Mouse (Mus musculus) bone marrow, adult 2 months (tissue): Measurements from ENCODE around the gene Tchp. TPM values are rescaled to one million over a fixed set of nuclear protein-coding genes. Genes with fewer than 3 reads are reported as not detected.

Source experiments
- H3K27ac ChIP-seq: fragments of 200-500 bp; 2 replicates; pipeline ENCODE4 v1.5.1; 2012; ENCODE audit warnings: low read depth, mild to moderate bottlenecking, control low read depth, inconsistent platforms, low read length; ENCODE audit not compliant: control insufficient read depth, poor library complexity, insufficient read depth
- H3K4me1 ChIP-seq: fragments of 200-500 bp; 2 replicates; pipeline ENCODE4 v1.6.1; 2011; ENCODE audit warnings: low read length; ENCODE audit not compliant: control insufficient read depth, insufficient read depth
- H3K4me3 ChIP-seq: fragments of 200-500 bp; replicated peaks from 2 replicates; pipeline ENCODE3; 2011; ENCODE audit warnings: mild to moderate bottlenecking, low read depth, low read length, control low read depth; ENCODE audit not compliant: control insufficient read depth
- CTCF ChIP-seq: fragments of 200-500 bp; IDR thresholded peaks from 2 replicates; pipeline ENCODE4 v1.5.1; 2011; ENCODE audit warnings: low read length, control low read depth; ENCODE audit not compliant: control insufficient read depth, insufficient read depth
- POLR2A ChIP-seq: fragments of 200-500 bp; IDR thresholded peaks from 2 replicates; pipeline ENCODE4 v1.6.1; 2011; ENCODE audit warnings: low read depth, mild to moderate bottlenecking, control low read depth, low read length, borderline replicate concordance; ENCODE audit not compliant: control insufficient read depth
- WGBS: fragments of 180-500 bp; shearing (Covaris S2); methylation state at CpG from one replicate; pipeline ENCODE4 v1.1.7; 2018; 5-methylcytosine and 5-hydroxymethylcytosine counted together
- polyA plus RNA-seq: library from polyadenylated mRNA; stranded (reverse); fragments of >200 nt; gene quantifications from 2 replicates; pipeline ENCODE4 v1.2.4, GENCODE M21; 2011; ENCODE audit warnings: low replicate concordance; ENCODE audit not compliant: missing spikeins, insufficient read depth, insufficient read length

The Tchp gene
- polyA plus RNA-seq, 1 experiment = 23.5 TPM

- Histone ChIP-seq H3K4me3 (no peak overlapping the region), H3K4me1 (no peaks in the 10 kb centered on the region), H3K27ac (no peak overlapping the region)
- TF ChIP-seq CTCF (no peak), POLR2A (no peak)
- WGBS = 88% methylated on average over 6 of the region's 6 CpGs
Observed at GRCm38 (mm10) chr5:114719928-114720270, 12.3 kb downstream of the Tchp start.

GRCm38 (mm10) chr5:114720784-114721183 is 13.2 kb downstream of the Tchp start:
- 94% methylated on average over 11 of the region's 11 CpGs for WGBS
- Histone ChIP-seq H3K4me1 (no peaks in the 10 kb centered on the region), H3K4me3 (no peak overlapping the region), H3K27ac (no peak overlapping the region)
- no peak for TF ChIP-seq CTCF
- TF ChIP-seq POLR2A = no peak

- TF ChIP-seq POLR2A (no peak), CTCF (no peak)
- Histone ChIP-seq H3K4me1 (no peaks in the 10 kb centered on the region), H3K27ac (no peak overlapping the region), H3K4me3 (no peak overlapping the region)
- 79% methylated on average over 10 of the region's 10 CpGs for whole genome bisulfite sequencing
Observed at GRCm38 (mm10) chr5:114721969-114722368, 14.4 kb downstream of the Tchp start.

- TF ChIP-seq CTCF (no peak), POLR2A (no peak)
- Histone ChIP-seq H3K27ac (no peak overlapping the region), H3K4me3 (no peak overlapping the region), H3K4me1 (no peaks in the 10 kb centered on the region)
- WGBS = 90% methylated on average over 13 of the region's 13 CpGs
Observed at GRCm38 (mm10) chr5:114722846-114723245, 15.3 kb downstream of the Tchp start.

DNA sequence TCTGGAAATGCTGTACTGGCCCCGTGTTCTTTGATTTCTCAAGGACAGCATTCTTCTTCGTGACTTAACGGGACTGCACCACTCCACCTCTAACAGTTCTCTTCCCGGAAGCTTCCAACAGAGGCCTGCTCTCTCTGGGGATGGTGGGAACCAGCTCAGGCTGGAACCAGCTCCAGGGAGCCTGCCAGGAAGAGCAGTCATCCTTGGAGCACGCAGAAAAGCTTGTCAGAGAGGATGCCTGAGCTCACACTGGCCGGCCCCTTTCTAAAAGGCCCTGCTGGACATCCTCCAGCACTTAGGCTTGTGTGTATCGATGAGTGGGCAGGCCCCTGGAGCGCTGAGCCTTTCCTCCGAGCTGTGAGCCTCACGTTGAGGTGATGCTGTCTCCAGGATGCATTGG is 20.6 kb downstream of the Tchp start:
- TF ChIP-seq POLR2A (no peak), CTCF (no peak)
- Histone ChIP-seq H3K4me3 (no peak overlapping the region), H3K4me1 (no peaks in the 10 kb centered on the region), H3K27ac (no peak overlapping the region)
- 87% methylated on average over 10 of the region's 10 CpGs for WGBS

GRCm38 (mm10) chr5:114730129-114730528 is 22.6 kb downstream of the Tchp start:
- no peak for TF ChIP-seq CTCF
- no peak for TF ChIP-seq POLR2A
- Histone ChIP-seq H3K4me3 (no peak overlapping the region), H3K27ac (no peak overlapping the region), H3K4me1 (no peaks in the 10 kb centered on the region)
- WGBS = 90% methylated on average over 10 of the region's 10 CpGs

DNA sequence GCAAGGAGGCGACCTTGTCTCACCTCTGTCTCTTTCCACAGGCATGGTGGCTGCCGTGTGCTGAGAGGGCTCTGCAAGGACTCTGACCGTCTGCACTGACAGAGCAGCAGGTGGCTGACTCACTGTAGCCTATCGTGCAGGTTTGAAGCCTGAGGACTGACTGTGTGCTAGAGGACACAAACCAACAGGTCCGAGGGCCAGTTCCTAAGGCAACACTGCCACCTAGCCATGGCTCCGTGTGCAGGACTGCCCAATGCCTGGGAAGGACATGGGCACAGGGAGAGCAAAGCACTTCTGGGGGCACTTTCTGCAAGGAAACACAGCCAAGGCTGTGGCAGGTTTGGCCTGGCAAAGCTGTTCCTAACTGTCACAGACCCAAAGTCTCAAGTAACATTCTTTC is 23.9 kb downstream of the Tchp start:
- TF ChIP-seq POLR2A (no peak), CTCF (no peak)
- 83% methylated on average over 6 of the region's 6 CpGs for WGBS
- Histone ChIP-seq H3K4me3 (no peak overlapping the region), H3K27ac (no peak overlapping the region; the same call in 1 of the 2 replicates), H3K4me1 (no peaks in the 10 kb centered on the region)

GRCm38 (mm10) chr5:114731969-114732368 is 24.4 kb downstream of the Tchp start:
- 87% methylated on average over 15 of the region's 15 CpGs for WGBS
- no peaks in the 10 kb centered on the region for H3K4me1 ChIP-seq
- no peak for TF ChIP-seq CTCF
- no peak for TF ChIP-seq POLR2A
- H3K27ac ChIP-seq = no peak overlapping the region
- no peak overlapping the region for H3K4me3 ChIP-seq

DNA sequence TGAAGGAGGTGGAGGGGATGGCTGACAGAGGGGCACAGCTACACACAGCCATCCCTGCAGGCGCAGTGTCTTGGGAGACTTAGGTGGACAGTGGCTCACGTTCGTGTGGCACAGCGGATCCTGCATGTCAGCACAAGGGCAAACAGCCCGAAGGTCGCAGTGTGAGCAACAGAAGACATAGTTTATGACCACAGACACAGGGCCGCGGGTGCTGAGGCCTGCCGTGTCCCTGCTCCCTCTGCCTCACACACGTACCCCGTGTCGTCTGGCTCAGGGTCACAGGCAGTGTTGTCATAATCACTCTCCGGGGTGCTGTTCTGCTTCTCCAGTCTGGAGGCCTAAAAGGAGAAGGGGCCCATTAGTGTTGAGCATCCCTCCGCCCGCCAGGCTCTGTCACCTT is 26.0 kb downstream of the Tchp start:
- H3K4me3 ChIP-seq = no peak overlapping the region
- 93% methylated on average over 15 of the region's 15 CpGs for WGBS
- no peak overlapping the region; the same call in 1 of the 2 replicates for H3K27ac ChIP-seq

More for the DNA sequence above, 26.0 kb downstream of the Tchp start:
- no peak for TF ChIP-seq CTCF
- no peak for TF ChIP-seq POLR2A
- no peaks in the 10 kb centered on the region for H3K4me1 ChIP-seq
